Mouse (Mus musculus): ENCODE results near the gene Nfatc3. TPM values are rescaled to one million over a fixed set of nuclear protein-coding genes. Genes with fewer than 3 reads are reported as not detected.

The Nfatc3 gene
- 166 to 190 TPM (median 187 TPM) in 4 replicates for total RNA-seq (2023; ENCODE audit: inconsistent age)

GRCm38 (mm10) chr8:106058731-106059612, at the start of gene Nfatc3:
TSS of gene Nfatc3 (plus strand) at chr8:106058840.

GRCm38 (mm10) chr8:106011643-106011986, 47.0 kb upstream of the Nfatc3 start, which contains the start of gene Ddx28:
TSS of gene Ddx28 (minus strand) at chr8:106011882.

GRCm38 (mm10) chr8:106136156-106137130, 77.8 kb downstream of the Nfatc3 start, which contains the start of gene Esrp2:
TSS of gene Esrp2 (minus strand) at chr8:106136974.

DNA sequence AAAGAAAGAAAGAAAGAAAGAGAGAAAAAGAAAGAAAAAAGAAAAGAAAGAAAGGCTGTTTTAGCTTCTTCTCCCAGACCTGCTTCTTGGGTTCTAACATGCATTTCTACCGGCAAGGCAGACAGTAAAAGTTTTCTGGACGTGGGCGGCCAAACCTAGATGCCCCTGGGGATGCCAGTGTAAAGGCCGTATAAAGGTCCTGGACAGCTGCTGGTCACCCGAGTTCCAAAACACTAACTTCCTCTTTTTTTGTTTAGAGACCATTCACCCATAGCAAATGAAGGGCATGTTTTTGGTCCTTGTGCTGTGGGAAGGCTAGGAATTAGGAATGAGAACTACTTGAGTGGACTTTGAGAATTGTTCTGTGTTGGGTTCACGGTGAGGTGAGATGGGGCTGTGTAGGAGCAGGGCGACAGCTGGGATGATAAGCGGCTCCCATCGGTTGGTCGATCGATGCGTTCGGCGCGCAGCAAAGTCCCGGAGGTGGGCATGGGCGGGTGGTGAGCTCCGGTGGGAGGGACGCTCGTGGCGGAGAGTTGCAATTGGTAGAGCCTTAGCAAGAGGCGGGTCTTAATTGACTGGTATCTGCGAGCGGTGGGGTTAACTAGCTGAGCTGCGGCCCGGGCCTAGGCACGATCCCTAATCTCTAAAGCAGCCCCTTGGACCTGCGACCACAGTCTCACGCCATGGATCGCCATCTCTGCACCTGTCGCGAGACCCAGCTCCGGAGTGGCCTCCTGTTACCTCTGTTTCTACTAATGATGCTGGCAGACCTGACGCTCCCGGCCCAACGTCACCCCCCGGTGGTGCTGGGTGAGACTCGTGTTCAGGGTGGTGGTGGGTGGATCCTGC, 91.4 kb downstream of the Nfatc3 start, which contains the start of gene Pla2g15:
Pla2g15 (plus strand) TSS at position 599 of the 852 bp plus-strand sequence.

GRCm38 (mm10) chr8:106168356-106169016, 109.8 kb downstream of the Nfatc3 start, which contains the start of gene Slc7a6:
TSS of gene Slc7a6 (plus strand) at chr8:106168857.

Other genes starting within 250 kb of the Nfatc3 start
- gene Ranbp10, start 231.5 kb upstream of the Nfatc3 start, total RNA-seq (2023; ENCODE audit: inconsistent age), result 33.7 to 40.7 TPM (median 34.1 TPM) in 4 replicates
- 1.1 to 1.6 TPM (median 1.3 TPM) in 3 of 4 replicates, not detected in the other for gene Tsnaxip1, start 231.1 kb upstream of the Nfatc3 start, total RNA-seq (2023; ENCODE audit: inconsistent age)
- gene Cenpt, start 205.6 kb upstream of the Nfatc3 start, total RNA-seq (2023; ENCODE audit: inconsistent age), result 16.0 to 21.7 TPM (median 18.8 TPM) in 4 replicates
- gene Thap11, start 203.7 kb upstream of the Nfatc3 start, total RNA-seq (2023; ENCODE audit: inconsistent age), result 14.8 to 18.3 TPM (median 15.5 TPM) in 4 replicates
- 3.8 to 36.5 TPM (median 24.9 TPM) in 4 replicates for gene Nutf2, start 198.3 kb upstream of the Nfatc3 start, total RNA-seq (2023; ENCODE audit: inconsistent age)
- 74.7 to 93.2 TPM (median 78.6 TPM) in 4 replicates for gene Edc4, start 178.0 kb upstream of the Nfatc3 start, total RNA-seq (2023; ENCODE audit: inconsistent age)
- 0.97 to 2.0 TPM (median 1.5 TPM) in 4 replicates for gene Nrn1l, start 165.3 kb upstream of the Nfatc3 start, total RNA-seq (2023; ENCODE audit: inconsistent age)
- 23.9 to 26.9 TPM (median 25.8 TPM) in 4 replicates for gene Pskh1, start 158.4 kb upstream of the Nfatc3 start, total RNA-seq (2023; ENCODE audit: inconsistent age)
- gene Ctrl, start 125.0 kb upstream of the Nfatc3 start, total RNA-seq (2023; ENCODE audit: inconsistent age), result 2.1 to 5.5 TPM (median 3.4 TPM) in 4 replicates
- 123 to 171 TPM (median 149 TPM) in 4 replicates for gene Psmb10, start 120.4 kb upstream of the Nfatc3 start, total RNA-seq (2023; ENCODE audit: inconsistent age)
- 0.39 to 0.51 TPM in 2 of 4 replicates, not detected in the others for gene Lcat, start 115.5 kb upstream of the Nfatc3 start, total RNA-seq (2023; ENCODE audit: inconsistent age)
- gene Slc12a4, start 92.7 kb upstream of the Nfatc3 start, total RNA-seq (2023; ENCODE audit: inconsistent age), result 10.4 to 17.1 TPM (median 12.3 TPM) in 4 replicates
- not detected in 4 replicates for gene Dpep3, start 79.4 kb upstream of the Nfatc3 start, total RNA-seq (2023; ENCODE audit: inconsistent age)
- 30.7 to 40.1 TPM (median 34.2 TPM) in 4 replicates for gene Dus2, start 67.5 kb upstream of the Nfatc3 start, total RNA-seq (2023; ENCODE audit: inconsistent age)
- gene Dpep2nb, start 52.9 kb upstream of the Nfatc3 start, total RNA-seq (2023; ENCODE audit: inconsistent age), result not detected in 4 replicates
- gene Ddx28, start 47.0 kb upstream of the Nfatc3 start, total RNA-seq (2023; ENCODE audit: inconsistent age), result 7.0 to 8.3 TPM (median 7.8 TPM) in 4 replicates
- not detected in 4 replicates for gene Esrp2, start 78.1 kb downstream of the Nfatc3 start, total RNA-seq (2023; ENCODE audit: inconsistent age)
- gene Pla2g15, start 91.6 kb downstream of the Nfatc3 start, total RNA-seq (2023; ENCODE audit: inconsistent age), result 8.8 to 11.3 TPM (median 9.7 TPM) in 4 replicates
- gene Slc7a6, start 110.0 kb downstream of the Nfatc3 start, total RNA-seq (2023; ENCODE audit: inconsistent age), result 29.1 to 35.1 TPM (median 30.3 TPM) in 4 replicates
- gene Slc7a6os, start 152.1 kb downstream of the Nfatc3 start, total RNA-seq (2023; ENCODE audit: inconsistent age), result 59.9 to 68.4 TPM (median 63.9 TPM) in 4 replicates
- 32.3 to 40.1 TPM (median 35.3 TPM) in 4 replicates for gene Prmt7, start 152.1 kb downstream of the Nfatc3 start, total RNA-seq (2023; ENCODE audit: inconsistent age)